Mouse (Mus musculus): ENCODE measurements around the gene Fhl1. TPM values are rescaled to one million over a fixed set of nuclear protein-coding genes. Genes with fewer than 3 reads are reported as not detected.

The Fhl1 gene
- polyA plus RNA-seq (2015; fragmentation: Nextera tagmentation; extraction: Ambion mirVana) = 190 and 207 TPM in 2 replicates

- H3K27me3 ChIP-seq (ENCODE audit: control insufficient read depth, insufficient read depth, low read depth, low read length) = no peaks in the 10 kb centered on the region
- H3K4me1 ChIP-seq (ENCODE audit: control insufficient read depth, insufficient read depth, low read length) = no peaks in the 10 kb centered on the region
- ATAC-seq = peak; percentile 97
- peak within 1 kb of the TSS; percentile 50 for H3K4me2 ChIP-seq (ENCODE audit: low read length)
- peak within 1 kb of the TSS; percentile 89 for H3K9ac ChIP-seq (ENCODE audit: low read depth, low read length)
- WGBS = 25% methylated on average over 55 of the region's 106 CpGs
- H3K4me3 ChIP-seq (ENCODE audit: low read depth, low read length) = peak within 1 kb of the TSS; percentile 63
- H3K36me3 ChIP-seq (ENCODE audit: control insufficient read depth, insufficient read depth, low read length) = no peaks in the 10 kb centered on the region
- no peaks in the 10 kb centered on the region for H3K9me3 ChIP-seq (replicated peaks; ENCODE audit: control insufficient read depth, low read length, poor library complexity, severe bottlenecking)
- H3K27ac ChIP-seq (ENCODE audit: low read length) = peak within 1 kb of the TSS; percentile 86
Measured at GRCm38 (mm10) chrX:56731306-56732201, at the start of gene Fhl1. Gene Fhl1, plus strand, starts transcription at chrX:56731787.

DNA sequence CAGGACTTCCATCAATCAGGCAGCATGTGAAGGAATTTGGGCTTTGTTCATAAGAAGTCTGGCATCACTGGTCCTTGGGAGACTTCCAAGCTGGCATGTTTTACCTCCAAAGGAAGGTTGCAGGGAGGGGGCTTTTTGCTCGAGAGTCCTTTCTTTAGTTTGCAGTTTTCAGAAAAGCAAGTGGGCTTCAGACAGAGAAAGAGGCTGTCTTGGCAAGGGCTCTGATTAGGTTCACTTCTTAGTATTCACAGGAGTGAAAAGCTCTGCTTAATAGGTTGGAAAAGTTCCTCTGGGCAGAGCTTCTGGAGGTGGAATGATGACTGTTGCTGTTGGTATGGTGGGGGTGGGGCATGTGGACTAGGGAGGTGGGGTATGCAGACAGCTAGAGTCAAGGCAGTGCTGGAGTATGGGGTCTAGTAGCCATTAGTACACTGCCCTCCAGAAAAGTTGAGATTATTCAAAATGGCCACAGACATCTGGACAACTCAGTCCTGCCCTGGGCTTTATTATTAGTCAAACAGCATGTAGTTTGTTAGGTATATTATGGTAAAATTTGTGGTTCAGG lies 49.3 kb upstream of the Fhl1 start:
- ATAC-seq = no peak
- no peak overlapping the region for H3K27ac ChIP-seq (ENCODE audit: low read length)
- H3K4me1 ChIP-seq (ENCODE audit: control insufficient read depth, insufficient read depth, low read length) = no peaks in the 10 kb centered on the region
- H3K27me3 ChIP-seq (ENCODE audit: control insufficient read depth, insufficient read depth, low read depth, low read length) = no peaks in the 10 kb centered on the region
- no peak overlapping the region for H3K9ac ChIP-seq (ENCODE audit: low read depth, low read length)
- no peak overlapping the region for H3K4me3 ChIP-seq (ENCODE audit: low read depth, low read length)
- no peaks in the 10 kb centered on the region for H3K36me3 ChIP-seq (ENCODE audit: control insufficient read depth, insufficient read depth, low read length)
- 56% methylated on average over 1 of the region's 1 CpGs for WGBS
- H3K4me2 ChIP-seq (ENCODE audit: low read length) = no peak overlapping the region
- H3K9me3 ChIP-seq (replicated peaks; ENCODE audit: control insufficient read depth, low read length, poor library complexity, severe bottlenecking) = no peaks in the 10 kb centered on the region

GRCm38 (mm10) chrX:56683521-56683920 lies 48.1 kb upstream of the Fhl1 start:
- Histone ChIP-seq H3K27me3 (ENCODE audit: control insufficient read depth, insufficient read depth, low read depth, low read length) (no peaks in the 10 kb centered on the region), H3K9me3 (replicated peaks; ENCODE audit: control insufficient read depth, low read length, poor library complexity, severe bottlenecking) (no peaks in the 10 kb centered on the region), H3K27ac (ENCODE audit: low read length) (no peak overlapping the region), H3K4me1 (ENCODE audit: control insufficient read depth, insufficient read depth, low read length) (no peaks in the 10 kb centered on the region), H3K4me2 (ENCODE audit: low read length) (no peak overlapping the region), H3K36me3 (ENCODE audit: control insufficient read depth, insufficient read depth, low read length) (no peaks in the 10 kb centered on the region), H3K9ac (ENCODE audit: low read depth, low read length) (no peak overlapping the region), H3K4me3 (ENCODE audit: low read depth, low read length) (no peak overlapping the region)
- 79% methylated on average over 10 of the region's 10 CpGs for WGBS
- no peak for ATAC-seq

- no peaks in the 10 kb centered on the region for H3K9me3 ChIP-seq (replicated peaks; ENCODE audit: control insufficient read depth, low read length, poor library complexity, severe bottlenecking)
Measured at GRCm38 (mm10) chrX:56692554-56692953, 39.0 kb upstream of the Fhl1 start.

GRCm38 (mm10) chrX:56694539-56694938 lies 37.0 kb upstream of the Fhl1 start:
- Histone ChIP-seq H3K4me2 (ENCODE audit: low read length) (no peak overlapping the region), H3K9ac (ENCODE audit: low read depth, low read length) (no peak overlapping the region), H3K4me1 (ENCODE audit: control insufficient read depth, insufficient read depth, low read length) (no peaks in the 10 kb centered on the region), H3K27ac (ENCODE audit: low read length) (no peak overlapping the region), H3K36me3 (ENCODE audit: control insufficient read depth, insufficient read depth, low read length) (no peaks in the 10 kb centered on the region), H3K27me3 (ENCODE audit: control insufficient read depth, insufficient read depth, low read depth, low read length) (no peaks in the 10 kb centered on the region), H3K9me3 (replicated peaks; ENCODE audit: control insufficient read depth, low read length, poor library complexity, severe bottlenecking) (no peaks in the 10 kb centered on the region), H3K4me3 (ENCODE audit: low read depth, low read length) (no peak overlapping the region)
- 97% methylated on average over 2 of the region's 2 CpGs for WGBS
- no peak for ATAC-seq

More at GRCm38 (mm10) chrX:56692554-56692953, 39.0 kb upstream of the Fhl1 start:
- Histone ChIP-seq H3K4me3 (ENCODE audit: low read depth, low read length) (no peak overlapping the region), H3K27me3 (ENCODE audit: control insufficient read depth, insufficient read depth, low read depth, low read length) (no peaks in the 10 kb centered on the region), H3K4me1 (ENCODE audit: control insufficient read depth, insufficient read depth, low read length) (no peaks in the 10 kb centered on the region), H3K4me2 (ENCODE audit: low read length) (no peak overlapping the region), H3K9ac (ENCODE audit: low read depth, low read length) (no peak overlapping the region), H3K27ac (ENCODE audit: low read length) (no peak overlapping the region), H3K36me3 (ENCODE audit: control insufficient read depth, insufficient read depth, low read length) (no peaks in the 10 kb centered on the region)
- ATAC-seq = no peak
- 87% methylated on average over 6 of the region's 6 CpGs for WGBS

- ATAC-seq = no peak
- H3K27ac ChIP-seq (ENCODE audit: low read length) = no peak overlapping the region
- no peaks in the 10 kb centered on the region for H3K27me3 ChIP-seq (ENCODE audit: control insufficient read depth, insufficient read depth, low read depth, low read length)
- H3K9ac ChIP-seq (ENCODE audit: low read depth, low read length) = no peak overlapping the region
- 75% methylated on average over 6 of the region's 6 CpGs for WGBS
- H3K4me1 ChIP-seq (ENCODE audit: control insufficient read depth, insufficient read depth, low read length) = no peaks in the 10 kb centered on the region
- no peaks in the 10 kb centered on the region for H3K9me3 ChIP-seq (replicated peaks; ENCODE audit: control insufficient read depth, low read length, poor library complexity, severe bottlenecking)
- no peaks in the 10 kb centered on the region for H3K36me3 ChIP-seq (ENCODE audit: control insufficient read depth, insufficient read depth, low read length)
- H3K4me3 ChIP-seq (ENCODE audit: low read depth, low read length) = no peak overlapping the region
- H3K4me2 ChIP-seq (ENCODE audit: low read length) = no peak overlapping the region
Measured at GRCm38 (mm10) chrX:56697199-56697780, 34.3 kb upstream of the Fhl1 start.

GRCm38 (mm10) chrX:56697886-56698285 lies 33.7 kb upstream of the Fhl1 start:
- Histone ChIP-seq H3K27me3 (ENCODE audit: control insufficient read depth, insufficient read depth, low read depth, low read length) (no peaks in the 10 kb centered on the region), H3K9ac (ENCODE audit: low read depth, low read length) (no peak overlapping the region), H3K9me3 (replicated peaks; ENCODE audit: control insufficient read depth, low read length, poor library complexity, severe bottlenecking) (no peaks in the 10 kb centered on the region), H3K4me2 (ENCODE audit: low read length) (no peak overlapping the region), H3K27ac (ENCODE audit: low read length) (no peak overlapping the region), H3K4me3 (ENCODE audit: low read depth, low read length) (no peak overlapping the region), H3K4me1 (ENCODE audit: control insufficient read depth, insufficient read depth, low read length) (no peaks in the 10 kb centered on the region), H3K36me3 (ENCODE audit: control insufficient read depth, insufficient read depth, low read length) (no peaks in the 10 kb centered on the region)
- WGBS = 81% methylated on average over 4 of the region's 4 CpGs
- ATAC-seq = no peak

- Histone ChIP-seq H3K27me3 (ENCODE audit: control insufficient read depth, insufficient read depth, low read depth, low read length) (no peaks in the 10 kb centered on the region), H3K9ac (ENCODE audit: low read depth, low read length) (no peak overlapping the region), H3K9me3 (replicated peaks; ENCODE audit: control insufficient read depth, low read length, poor library complexity, severe bottlenecking) (no peaks in the 10 kb centered on the region), H3K4me3 (ENCODE audit: low read depth, low read length) (no peak overlapping the region), H3K27ac (ENCODE audit: low read length) (no peak overlapping the region), H3K4me2 (ENCODE audit: low read length) (no peak overlapping the region), H3K4me1 (ENCODE audit: control insufficient read depth, insufficient read depth, low read length) (no peaks in the 10 kb centered on the region), H3K36me3 (ENCODE audit: control insufficient read depth, insufficient read depth, low read length) (no peaks in the 10 kb centered on the region)
- ATAC-seq = no peak
- 88% methylated on average over 3 of the region's 3 CpGs for WGBS
Measured at GRCm38 (mm10) chrX:56701261-56701660, 30.3 kb upstream of the Fhl1 start.

All from midbrain, embryonic 16.5 days (tissue).